Mouse (Mus musculus): ENCODE measurements around the gene Bmp4.

Bmp4 gene

DNA sequence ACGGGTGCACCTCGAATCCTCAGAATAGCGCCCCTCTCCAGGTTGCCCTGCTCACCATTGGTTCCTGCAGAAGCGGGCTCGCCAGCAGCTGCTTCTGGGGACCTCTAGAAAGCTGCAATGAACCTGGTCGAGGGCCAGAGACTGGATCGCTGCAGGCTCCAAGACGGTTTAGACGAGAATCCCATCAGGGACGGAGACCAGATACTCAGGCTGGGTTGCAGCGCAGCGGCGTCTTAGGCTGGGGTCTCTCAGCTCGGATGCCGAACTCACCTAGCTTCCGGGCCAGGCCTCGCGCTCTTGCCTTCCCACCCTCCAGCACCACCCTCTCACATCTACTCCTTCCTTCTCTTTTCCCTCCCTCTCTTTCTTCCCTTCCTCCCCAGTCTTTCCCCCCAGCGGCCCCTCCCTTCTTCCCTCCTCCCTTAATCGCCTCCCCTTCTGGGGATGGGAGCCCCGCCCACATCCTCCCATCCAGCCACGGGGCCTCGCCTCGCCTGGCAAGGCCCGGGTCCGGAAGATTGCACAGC lies at the start of gene Bmp4:
Bmp4 (minus strand) TSS at position 421 of the 527 bp plus-strand sequence.
- no peak for DNase-seq (ENCODE audit: low spot score)

DNA sequence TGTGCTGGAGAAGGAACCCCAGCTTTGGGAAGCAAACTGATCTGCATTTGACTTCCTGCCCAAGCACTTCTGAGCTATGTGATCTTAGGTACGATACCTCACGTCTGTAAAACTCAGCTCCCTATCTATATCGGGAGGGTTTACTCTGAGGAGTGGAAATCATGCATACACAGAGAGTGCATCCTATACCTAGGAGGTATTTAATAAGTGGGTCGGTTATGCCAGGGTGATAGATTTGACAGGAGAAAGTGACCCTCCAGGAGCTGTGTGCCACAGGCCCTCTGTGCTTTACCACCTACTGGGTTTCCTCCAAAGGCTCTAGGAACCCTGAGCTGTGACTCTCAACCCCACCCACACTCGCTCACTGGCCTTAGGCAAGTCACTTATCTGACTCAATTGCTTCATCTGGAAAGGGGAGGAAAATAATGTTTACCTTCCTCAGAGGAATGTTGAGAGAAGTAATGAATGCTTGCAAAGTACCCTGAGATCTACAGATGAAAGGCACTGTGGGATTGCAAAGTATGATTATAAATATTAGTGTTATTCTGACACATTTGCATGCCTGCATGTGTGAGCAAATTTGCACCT lies 49.1 kb upstream of the Bmp4 start:
- DNase-seq (ENCODE audit: low spot score) = no peak

DNA sequence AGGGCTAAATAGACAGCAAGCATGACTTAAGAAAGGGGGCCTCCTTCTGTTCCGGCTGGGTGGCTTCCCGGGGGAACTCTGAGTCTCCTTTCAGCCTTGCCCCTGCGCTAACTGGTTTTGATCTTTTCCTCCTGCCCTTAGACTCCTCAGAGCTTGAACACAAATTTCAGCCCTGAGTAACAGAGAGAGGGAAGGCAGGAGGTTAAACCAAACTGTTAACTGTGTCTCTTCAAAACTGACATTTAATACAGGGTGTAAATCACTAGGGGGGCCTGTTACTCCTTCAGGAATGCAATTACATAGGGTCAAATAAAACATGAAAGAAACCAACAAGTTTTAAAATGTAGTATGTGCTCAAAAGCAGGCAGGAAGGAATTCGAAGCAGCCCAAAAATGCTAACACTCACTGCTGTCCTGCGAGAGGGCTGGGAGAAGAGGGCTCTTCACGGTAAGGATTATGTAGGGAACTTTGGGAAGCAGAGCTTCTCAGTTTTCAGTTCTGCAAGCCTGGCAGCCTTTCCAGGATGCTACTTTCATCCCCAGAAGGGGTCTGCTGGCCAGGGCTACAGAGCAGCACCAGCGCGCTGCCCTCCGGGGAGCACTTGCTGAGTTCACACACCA lies 46.1 kb upstream of the Bmp4 start:
- DNase-seq (ENCODE audit: low spot score) = no peak

DNA sequence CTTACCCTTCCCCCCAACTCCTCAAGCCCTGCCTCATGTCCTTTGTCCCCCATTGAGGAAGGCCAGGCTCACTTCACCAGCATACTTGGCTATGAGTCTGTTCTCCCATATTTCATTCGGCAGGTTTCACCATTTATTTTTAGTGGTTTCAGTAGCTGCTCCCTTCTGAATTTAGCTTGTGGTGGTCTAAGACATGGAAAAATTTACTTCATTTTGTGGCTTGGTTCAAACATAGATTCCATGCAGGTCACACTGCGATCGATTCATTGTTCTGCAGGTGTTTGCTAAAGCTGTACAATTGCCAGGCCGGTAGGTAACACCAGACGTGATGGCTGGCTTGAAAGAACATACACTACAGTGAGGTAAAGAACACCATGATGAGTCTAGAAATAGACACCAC lies 39.8 kb upstream of the Bmp4 start:
- no peak for DNase-seq (ENCODE audit: low spot score)

DNA sequence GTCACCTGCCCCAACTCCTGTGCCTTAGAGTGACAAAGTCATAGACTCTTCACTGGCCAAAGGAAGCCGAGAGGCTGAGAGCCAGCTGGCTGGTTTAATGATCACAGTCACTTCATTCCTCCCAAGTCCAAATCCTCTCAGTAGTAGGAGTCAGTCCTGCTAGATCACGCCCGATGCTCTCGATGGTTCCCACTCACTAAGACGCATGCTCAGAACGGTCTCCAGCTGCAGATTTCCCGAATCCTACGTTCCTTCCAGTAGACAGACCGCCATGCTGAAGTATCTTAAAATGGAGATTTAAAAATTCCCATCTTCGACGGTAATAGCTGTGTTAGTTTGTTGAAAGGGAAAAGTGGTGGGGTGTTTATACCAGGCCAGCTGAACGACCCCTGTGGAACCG lies 36.8 kb upstream of the Bmp4 start:
- no peak for DNase-seq (ENCODE audit: low spot score)

DNA sequence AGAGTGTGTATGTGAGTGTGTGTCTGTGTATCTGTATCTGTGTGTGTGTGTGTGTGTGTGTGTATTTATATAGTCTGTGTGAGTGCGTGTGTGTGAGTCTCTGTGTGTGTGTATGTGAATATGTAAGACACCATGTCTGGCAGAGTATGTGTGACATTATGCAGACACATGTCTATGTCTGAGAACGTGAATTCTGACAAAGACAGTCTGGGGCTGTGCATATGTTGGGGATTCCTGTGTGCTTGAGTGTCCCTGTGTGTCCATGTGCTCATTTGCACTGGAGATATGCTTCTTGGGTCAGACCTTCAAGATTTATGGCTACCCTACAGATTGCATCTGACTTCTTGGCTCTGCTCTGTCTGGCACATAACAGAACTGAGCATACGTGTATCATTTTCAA lies 31.4 kb upstream of the Bmp4 start:
- no peak for DNase-seq (ENCODE audit: low spot score)

DNA sequence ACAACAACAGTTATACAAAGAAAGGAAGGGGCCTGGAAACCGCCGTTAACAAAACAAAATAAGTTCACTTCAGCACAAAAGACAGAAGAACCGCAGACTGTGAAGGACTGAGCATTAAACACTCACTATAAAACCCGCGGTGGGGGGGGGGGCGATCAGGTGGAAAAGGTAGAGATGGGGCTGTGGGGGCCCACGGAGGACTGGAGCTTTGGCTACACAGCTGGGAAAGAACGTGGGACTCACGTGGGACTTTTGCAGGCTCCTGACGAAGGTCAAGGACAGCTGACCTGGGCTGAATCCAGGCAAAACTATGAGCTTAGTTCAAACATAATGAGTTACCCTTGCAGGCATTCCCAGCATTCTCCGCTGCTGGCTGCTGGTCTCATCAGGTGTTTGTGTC lies 28.8 kb upstream of the Bmp4 start:
- no peak for DNase-seq (ENCODE audit: low spot score)

DNA sequence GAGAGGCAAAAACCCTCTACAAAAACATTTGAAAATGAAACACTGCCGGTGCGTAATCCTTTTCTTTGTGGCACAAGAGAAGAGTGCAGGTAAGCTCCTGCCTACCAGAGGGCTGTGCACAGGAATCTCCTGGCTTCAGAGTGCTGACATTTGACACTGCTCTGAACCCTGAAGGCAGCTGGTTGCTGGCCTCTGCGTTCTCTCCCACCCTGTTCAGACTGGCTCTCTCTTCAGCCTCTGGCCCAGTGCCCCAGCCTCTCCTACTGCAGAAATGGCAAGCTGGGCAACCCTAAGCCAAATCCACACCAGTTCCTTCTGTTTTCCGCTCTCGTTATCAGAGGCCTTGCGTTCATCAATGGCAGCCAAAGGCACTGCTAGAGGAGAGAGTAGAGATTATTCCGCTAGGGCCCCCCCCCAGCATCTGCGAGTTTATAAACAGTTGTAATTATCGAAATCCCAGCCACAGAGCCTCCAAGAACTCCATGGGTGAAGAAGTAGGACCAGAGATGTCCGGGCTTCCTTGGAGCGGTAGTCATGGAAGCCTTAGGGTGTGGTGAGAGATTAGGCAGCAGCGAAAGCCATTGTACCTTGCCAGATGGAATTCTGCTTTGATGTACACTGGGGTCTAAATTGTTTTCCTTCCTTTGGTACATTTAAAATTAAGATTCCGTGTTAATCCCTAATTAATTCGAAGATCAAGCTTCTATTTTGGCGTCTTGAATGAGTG lies 28.1 kb upstream of the Bmp4 start:
- DNase-seq (ENCODE audit: low spot score) = no peak

DNA sequence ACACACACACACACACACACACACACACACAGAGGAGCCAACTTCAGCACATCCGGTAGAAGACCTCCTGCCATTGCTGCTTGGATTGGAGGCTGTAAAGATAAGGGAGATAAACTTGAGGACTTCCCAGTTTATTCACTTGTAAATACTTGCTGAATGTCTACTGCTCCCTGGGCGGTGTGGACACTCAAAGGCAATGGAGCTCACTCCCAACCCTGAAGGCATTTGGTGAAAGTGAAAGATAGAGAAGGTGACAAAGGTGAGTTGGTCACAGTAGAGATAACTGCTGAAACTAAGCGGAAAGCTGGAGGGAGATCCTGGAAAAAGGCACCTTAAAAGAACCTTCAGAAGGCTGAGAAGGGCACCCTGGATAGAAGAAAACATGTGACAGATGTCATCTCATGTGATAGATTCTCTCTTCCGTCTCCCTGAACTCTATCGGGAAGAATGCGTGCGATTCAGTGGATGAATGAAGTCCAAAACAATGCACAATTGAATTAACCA lies 22.1 kb upstream of the Bmp4 start:
- DNase-seq (ENCODE audit: low spot score) = no peak

DNA sequence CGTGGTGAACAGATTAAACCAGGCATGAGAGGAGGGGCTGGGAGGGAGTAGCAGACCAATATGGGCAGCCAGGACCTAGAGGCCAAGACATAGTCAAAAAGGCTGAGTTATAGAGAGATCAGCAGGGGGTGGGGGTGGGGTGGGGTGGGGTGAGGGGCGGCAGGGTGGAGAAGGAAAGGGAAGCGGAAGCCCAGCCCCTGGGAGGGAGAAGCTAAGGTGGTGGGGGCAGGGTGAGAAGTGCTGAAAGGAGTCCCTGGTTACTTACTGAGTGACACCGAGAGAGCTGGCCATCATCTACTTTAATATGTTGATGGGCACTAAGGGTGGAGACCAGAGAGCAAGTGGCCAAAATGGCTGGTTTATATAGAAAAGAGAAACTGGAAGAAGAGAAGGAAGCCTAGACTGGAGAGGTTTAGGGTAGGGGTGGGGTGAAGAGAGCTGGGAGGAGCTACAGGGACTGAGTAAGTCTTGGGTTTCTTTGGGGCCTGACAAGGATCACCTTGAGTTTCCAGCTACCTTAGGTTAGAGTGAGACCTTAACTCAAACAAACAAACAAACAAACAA lies 20.2 kb upstream of the Bmp4 start:
- DNase-seq (ENCODE audit: low spot score) = no peak

DNA sequence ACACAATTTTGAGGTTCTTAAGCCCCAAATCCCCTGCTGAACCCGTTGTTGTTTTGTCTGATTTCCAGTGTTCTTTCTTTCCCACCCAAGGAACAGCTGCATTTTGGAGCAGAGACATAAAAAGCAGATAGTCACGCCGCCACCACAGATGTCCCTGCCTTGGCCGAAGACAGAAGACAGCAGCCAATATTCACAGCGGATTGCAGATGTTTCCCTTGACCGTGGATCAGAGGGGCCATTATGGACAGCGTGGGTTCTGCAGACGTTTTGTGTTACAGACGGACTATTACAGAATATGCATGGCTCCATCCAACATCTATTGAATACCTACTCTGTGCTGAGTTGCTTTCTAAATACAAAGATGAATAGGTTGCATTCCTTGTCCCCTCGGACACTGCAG lies 18.5 kb upstream of the Bmp4 start:
- no peak for DNase-seq (ENCODE audit: low spot score)

DNA sequence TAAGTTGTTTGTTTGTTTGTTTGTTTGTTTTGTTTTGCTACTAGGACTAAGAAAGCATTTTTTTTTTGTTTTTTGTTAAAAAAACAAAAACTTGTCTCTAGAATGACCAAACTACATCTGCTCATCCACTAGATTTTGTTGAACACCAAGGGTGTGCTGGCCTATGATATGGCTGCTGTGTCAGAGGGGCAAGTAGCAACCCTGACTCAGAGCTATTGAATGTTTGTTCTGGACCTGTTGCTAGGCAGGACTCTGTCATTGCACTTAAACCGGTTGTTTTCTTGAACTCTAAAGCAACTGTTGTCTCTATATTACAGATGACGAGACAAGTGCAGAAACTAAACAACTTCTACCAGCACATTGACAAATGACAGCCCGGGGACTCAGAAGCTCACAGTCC lies 17.9 kb upstream of the Bmp4 start:
- no peak for DNase-seq (ENCODE audit: low spot score)

DNA sequence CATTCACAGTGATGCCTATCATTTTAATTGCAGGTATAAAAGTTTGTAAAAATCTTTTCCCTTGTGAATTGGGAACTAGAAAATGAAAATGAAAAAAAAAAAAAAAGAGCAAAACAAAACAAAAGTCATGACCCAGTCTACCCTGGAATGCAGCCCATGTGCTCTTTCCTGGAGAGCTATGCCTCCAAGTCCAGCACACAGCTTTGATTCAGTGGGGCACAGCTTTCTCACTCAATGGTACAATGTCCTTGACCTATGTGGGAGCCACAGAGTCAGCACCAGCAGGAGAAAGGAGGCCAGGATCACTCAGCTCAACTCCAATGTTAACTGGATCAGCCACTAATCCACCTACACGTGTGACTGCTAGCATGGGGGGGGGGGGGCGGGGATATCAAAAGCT lies 9.5 kb upstream of the Bmp4 start:
- DNase-seq (ENCODE audit: low spot score) = no peak

DNA sequence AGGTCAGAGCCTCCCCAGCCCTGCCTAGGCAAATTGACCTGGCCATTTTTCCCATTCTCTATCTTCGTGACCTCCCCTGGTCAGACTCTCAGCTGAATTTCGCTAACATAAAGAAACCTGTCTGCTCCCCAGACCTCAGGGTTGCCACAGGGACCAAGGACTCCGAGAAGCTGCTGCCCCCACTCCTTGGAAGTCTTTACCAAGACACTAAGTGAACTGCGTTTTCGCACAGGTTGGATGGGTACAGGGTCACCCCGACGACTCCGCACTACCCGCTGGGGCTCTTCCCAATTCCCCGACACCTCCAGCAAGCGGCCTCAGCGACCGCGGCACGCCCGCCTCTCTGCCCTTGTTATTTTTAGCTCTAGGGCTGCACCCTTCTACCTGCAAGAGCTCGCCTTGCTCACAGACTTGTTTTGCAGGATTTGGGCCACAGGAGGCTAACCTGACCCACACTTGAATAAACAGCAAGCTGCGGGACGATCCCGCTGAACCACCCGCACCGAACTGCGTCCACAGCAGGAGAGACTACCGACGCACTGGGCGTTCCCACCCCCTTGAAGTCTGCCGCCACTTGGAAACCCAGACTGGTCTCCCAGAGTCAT lies 7.7 kb upstream of the Bmp4 start:
- DNase-seq (ENCODE audit: low spot score) = no peak

DNA sequence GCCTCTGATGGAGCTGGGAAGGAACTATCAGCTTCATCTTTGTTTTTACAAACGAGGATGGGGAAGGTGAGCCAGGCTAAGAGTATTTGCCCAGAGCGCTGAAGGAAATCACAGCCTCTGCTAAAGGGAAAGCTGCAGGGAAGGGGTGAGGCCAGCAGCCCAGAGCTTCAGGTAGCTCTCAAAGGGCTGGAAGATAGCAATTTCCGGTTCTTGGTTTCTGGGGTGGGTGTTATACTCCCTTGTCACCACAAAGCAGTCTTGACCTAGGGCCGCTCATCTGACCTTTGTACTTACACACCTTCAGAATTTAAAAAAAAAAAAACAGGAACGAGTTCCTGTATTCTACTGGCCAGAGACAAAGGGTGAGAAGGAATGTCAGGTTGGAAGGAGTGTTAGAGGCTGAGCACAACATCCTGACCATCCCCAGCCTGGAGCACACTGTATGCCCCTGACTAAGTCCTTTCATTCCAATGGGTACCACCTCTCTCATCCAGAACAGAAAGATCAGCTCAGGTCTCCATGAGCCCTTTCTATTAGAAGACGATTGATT lies 1.2 kb upstream of the Bmp4 start:
- no peak for DNase-seq (ENCODE audit: low spot score)

DNA sequence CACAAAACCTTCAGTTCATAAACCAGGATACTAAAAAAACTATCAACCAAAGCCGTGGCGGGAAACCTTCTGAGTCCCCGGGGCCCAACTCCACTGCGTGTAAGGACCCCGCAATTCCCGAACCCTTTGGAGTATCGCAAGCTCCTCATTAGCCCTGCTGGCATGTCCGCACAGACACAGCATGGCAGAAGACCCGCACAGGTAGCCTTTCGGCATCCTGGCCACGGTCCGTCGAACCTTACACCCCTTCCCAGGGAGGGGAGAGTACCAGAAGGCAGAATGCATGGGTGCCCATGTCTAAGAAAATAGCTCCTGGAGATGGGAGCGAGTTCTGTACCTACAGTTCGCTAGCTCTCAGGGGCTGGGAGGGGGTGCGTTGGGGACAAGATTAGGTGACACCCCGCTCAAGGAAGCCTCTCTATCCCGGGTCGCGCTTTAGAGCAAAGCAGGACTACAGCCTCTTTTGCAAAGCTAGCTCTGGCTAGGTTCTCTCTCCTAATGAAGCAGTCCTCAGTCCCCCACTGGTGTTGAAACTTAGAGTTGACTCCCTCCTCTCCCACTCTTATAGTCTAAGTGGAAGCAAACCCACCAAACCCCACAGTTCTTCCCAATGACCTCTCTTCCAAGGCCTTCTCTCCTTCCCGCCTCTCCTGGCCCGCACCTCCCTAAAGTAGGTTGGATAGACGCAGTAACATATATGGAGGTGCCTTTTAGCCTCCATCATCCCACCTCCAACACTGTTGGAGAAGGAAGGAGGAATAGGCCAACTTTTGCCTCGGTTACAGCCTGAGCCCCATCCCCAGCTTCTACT lies 826 bp downstream of the Bmp4 start:
- no peak for DNase-seq (ENCODE audit: low spot score)

DNA sequence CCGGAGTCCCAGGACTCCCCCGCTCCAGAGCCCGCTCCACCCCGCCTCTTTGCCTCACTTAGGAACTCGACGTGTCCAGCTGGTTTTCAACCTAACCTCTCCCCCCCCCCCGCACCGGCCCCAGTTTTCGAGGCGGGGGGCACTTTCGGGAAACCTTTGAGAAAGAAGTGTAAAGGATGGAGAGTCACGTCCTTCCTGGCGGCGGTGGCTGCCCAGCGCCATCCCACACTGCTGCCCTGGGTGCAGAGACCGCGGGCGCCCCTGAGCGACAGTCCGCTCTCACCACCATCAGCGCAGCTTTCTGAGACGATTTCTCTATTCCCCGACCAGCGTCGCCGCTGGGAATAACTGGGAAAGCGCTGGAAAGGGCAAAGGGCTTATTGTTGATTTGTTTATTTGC lies 1.8 kb downstream of the Bmp4 start:
- no peak for DNase-seq (ENCODE audit: low spot score)

DNA sequence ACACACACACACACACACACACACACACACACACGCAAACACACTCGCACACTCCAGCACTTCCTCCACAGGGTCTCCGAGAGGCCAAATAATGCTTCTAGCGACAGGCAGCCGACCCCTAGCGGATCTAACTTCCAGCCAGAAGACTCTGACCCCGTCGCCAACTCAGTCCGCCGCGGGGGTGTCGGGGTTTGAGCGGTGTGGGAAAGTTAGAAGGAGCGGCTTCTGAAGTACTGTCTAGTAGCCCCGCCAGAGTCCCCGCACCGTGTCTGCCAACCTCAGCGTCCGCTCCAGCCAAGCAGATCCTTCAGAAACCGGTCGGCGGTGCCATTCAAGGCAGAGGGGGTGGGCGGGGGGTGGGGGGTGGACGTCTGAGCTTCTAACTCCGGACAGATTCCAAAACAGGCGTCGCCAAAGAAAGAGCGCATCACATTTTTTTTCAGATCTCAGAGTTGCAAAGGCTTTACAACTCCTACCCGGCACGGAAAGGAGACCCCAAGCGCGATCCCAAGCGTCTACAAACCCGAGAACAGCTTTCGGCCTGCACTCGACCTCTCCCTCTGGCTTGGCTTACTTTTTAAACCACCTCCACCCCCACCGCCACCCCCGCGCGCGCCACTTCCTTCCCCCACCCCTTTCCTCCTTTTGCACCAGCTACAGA lies 2.5 kb downstream of the Bmp4 start:
- DNase-seq (ENCODE audit: low spot score) = no peak

DNA sequence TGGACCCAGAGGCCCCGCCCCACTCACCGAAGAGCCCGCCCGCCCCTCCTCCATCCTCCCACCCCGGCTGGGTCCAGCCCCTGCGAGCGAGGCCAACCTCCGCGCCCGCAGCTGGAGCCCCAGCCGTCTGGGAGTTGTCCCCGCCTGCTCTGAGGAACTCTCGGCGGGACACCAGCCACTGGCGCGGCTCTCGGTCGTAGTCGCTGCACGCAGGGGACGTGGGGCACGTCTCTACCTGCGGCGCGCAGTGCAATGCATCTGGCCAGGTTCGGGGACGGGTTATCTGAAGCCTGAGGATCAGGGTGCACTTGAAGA lies 3.2 kb downstream of the Bmp4 start:
- DNase-seq (ENCODE audit: low spot score) = no peak

DNA sequence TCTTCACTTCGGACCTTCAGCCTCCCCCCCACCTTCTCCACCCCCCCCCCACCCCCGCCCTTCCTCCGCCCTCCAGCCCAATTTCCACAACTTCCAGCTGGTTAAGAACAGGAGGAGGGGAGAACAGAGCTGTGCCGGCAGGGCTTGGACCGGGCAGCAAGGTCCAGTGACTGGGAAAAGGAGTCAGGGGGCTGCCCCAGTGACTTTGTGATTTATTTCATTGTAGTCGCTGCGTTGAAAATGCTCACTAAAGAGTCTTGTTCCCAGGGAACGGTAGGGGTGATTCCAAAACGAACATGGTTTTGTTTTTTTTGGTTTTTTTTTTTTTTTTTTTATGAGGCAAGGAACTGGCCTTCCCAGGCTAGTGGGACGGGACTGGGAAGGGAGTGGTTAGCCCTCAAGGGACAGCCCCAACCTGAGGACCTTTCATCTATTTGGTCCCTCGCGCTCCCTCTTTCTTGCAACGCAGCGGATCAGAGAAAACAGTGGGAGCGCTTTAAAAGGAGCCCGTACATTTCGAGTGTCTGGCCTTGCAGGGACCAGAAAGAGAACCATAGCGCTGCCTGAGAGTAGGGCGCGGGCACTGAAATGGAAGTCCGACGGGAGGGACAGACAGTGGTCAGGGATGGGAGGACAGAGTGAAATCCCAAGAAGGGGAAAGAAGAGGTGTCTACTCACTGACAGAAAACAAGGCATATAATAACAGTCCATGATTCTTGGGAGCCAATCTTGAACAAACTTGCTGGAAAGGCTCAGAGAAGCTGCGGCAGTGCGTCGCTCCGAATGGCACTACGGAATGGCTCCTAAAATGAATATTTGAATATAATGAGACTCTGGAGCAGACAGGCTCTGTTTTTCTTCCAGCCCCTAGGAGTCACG lies 3.8 kb downstream of the Bmp4 start:
- DNase-seq (ENCODE audit: low spot score) = no peak
